Mouse (Mus musculus) thymus, postnatal 4 days (tissue): ENCODE data around the gene Krtap5-1.
"Not testable (repeated sequence)": the region's sequence is repeated elsewhere in the genome, so short reads cannot be mapped to it uniquely, and the experiment has no call there.

Experiments used
- DNase-seq: peaks from one replicate; pipeline ENCODE4 v3.0.0; 2021

Krtap5-1 gene

GRCm38 (mm10) chr7:142297018-142297417, at the start of gene Krtap5-1:
Gene Krtap5-1, minus strand, starts transcription at chr7:142297118.
- DNase-seq, result not testable (repeated sequence)

DNA sequence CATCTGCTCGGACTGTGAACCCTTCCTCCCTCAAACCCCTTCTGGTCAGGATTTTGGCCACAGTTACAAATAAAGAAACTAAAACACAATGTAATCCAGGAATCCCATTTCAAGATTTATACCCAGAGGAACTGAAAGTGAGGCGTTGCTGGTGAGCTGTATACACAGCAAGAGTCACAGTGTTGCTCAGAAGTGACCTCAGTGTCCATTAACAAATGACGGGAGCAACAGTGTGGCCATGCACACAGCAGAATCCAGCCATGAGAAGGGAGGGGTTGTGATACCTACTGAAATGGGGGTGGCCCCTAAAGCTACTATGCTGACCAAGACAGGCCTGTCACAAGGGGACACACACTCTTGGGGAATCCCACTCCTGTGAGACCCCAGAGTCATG, 45.3 kb upstream of the Krtap5-1 start:
- DNase-seq, result no peak

- DNase-seq, result peak; percentile 71
These were observed 44.8 kb upstream of the Krtap5-1 start for GRCm38 (mm10) chr7:142341564-142342246.

DNA sequence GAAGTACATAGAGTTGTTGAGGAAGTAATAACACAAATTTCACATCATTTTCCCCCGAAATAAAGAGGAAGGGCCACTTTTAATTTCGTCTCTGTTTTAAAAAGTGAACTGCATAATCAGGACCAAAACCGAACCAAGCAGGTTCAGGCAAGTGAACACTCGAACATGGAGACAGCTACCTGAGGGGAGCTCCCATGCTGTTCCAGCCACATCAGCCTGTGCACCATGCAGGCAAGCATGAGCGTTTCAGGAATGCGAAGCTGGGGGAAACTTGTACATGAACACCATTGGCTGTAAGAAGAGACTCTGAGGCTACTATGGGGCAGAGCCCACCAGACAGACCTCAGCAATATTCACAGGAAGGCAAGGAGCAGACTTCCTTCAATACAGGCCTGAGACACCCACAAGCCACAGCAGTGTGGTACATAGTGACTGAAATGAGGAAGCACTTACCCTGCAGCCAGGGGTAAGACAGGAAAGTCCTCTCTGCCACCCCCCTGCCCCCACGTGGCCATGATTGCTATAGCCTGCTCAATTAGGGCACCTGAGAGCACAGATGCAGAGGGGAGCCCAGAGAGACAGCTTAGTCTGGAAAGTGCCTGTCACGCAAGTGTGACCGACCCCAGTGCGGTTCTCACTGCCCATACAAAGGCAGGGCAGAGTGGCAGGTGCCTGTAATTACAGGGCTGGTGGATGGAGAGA, 43.5 kb upstream of the Krtap5-1 start:
- DNase-seq, result peak; percentile 78

DNA sequence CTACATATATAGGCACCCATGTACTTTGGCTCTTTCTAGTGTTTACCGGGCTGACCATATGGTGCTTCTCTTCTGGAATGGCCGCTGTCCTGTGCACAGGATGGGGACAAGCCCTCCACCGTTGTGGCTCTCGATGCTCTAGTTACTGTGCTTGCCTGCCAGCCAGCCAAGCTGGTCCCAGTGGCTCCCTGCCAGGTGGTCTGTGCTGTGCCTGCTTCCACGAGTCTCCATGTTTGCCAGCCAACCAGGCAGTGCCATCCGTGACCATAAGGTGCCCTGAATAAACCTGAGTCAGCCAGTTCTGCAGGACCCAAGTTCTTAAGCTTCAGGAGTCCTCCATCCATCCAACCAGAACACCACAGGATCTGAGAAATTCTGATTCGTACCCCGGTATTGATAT, 38.2 kb upstream of the Krtap5-1 start:
- DNase-seq, result peak; percentile 24

DNA sequence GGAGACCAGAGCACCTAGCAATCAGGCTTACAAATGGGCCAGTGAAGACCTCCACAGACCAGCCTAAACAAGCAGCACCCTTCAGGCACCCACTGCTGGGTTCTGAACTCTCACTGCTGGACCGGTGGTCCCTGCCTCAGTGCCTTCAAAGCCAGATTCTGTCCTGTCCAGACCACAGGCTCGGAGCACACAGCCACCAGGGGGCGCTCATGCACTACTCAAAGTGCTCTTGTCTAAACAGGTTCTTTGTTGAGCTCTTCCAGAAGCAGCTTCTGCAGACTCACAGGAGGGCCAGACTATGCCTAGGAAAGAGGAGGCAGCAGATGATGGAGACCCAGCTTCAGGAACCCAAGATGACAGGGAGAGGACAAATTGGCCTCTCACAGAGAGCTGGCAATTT, 37.3 kb upstream of the Krtap5-1 start:
- peak; percentile 97 for DNase-seq

DNA sequence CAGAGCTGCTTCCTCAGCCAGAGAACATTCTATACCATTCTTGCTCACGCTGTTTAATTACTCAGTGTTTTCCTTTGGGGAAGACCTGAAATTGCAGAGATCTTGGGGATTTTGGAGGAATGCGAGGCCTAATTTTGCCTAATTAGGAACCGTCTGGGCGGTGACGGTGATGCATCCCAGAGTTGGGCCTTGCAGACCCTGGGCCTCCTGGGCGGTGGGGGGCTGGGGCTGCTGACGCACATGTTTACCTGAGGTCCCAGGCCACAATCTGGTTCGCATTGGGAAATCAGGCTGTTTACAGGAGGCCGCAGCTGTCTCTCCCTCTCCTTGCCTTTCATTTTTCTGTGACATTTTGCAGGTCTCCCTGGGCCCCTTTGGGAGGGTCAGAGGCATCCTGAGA, 35.8 kb upstream of the Krtap5-1 start:
- not testable (repeated sequence) for DNase-seq

DNA sequence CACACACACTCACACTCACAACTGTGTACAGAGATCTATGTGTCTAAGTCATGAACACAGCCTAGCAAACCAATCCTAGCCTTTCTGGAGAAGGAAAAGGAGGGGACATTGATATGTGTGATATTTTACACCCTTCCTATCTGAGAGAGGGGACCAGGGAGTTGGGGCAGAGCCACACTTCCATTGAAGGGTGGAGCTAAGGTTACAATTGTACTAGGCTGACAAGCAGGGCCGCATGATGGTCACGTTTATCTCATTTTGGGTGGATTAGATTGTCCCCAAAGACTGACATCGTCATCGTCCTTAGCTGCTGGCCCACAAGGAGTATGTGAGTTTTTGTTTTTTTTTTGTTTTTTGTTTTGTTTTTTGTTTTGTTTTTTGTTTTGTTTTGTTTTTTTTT, 34.4 kb upstream of the Krtap5-1 start:
- DNase-seq, result no peak

DNA sequence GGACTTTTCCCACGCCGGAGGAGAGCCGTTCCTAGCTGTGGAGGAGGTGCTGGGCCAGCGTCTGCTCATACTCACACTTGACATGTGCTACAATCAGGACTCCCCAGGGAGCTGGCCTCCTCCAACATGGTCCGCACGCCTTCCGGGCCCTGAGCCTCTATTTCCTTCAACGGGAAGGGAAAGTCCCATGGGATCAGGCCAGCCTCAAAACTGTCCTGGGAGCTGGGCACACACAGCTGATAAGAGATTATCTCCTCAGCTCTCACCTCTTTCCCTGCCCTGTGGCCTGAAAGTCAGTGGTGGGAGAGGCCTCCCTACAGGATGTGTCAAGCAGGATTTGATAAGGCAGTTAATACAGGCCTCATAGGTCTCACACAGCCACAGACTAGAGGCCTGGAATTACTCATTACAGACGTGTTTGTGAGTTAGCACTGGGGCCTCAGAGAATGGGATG, 33.4 kb upstream of the Krtap5-1 start:
- DNase-seq, result no peak

- DNase-seq, result no peak
These were observed 31.6 kb upstream of the Krtap5-1 start for GRCm38 (mm10) chr7:142328507-142328906.

DNA sequence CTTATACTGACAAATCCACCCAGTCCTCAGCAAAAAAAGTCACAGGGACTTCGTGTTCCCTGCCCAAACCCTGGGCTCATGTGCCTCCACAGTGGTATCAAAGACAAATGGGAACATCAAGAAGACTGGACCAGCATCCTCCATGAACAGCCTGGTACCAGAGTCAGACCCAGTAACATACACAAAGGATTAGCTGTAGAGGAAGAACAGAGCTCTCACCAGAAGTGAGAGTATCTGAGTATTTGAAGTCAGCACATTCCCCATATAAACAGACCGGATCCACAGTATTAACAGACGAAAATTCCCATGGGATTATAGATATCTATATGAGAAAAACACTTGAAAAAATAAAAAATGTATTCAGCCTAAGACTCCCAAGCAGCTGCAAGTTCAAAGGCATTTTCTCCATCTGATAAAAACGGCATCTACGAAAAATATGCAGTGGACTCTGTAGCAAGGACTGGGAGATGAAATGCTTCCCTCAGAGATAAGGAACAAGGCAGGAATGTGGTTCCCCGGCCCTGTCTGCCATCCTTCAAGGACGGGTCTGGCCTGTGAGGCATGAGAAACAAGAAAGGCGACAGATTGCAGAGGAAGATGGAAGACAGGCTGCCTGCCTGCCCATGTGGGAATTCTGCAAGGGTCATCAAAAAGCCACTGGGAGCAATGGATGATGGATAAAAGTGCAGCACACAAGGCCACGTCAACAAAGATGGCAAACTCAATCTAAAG, 30.0 kb upstream of the Krtap5-1 start:
- DNase-seq, result no peak

DNA sequence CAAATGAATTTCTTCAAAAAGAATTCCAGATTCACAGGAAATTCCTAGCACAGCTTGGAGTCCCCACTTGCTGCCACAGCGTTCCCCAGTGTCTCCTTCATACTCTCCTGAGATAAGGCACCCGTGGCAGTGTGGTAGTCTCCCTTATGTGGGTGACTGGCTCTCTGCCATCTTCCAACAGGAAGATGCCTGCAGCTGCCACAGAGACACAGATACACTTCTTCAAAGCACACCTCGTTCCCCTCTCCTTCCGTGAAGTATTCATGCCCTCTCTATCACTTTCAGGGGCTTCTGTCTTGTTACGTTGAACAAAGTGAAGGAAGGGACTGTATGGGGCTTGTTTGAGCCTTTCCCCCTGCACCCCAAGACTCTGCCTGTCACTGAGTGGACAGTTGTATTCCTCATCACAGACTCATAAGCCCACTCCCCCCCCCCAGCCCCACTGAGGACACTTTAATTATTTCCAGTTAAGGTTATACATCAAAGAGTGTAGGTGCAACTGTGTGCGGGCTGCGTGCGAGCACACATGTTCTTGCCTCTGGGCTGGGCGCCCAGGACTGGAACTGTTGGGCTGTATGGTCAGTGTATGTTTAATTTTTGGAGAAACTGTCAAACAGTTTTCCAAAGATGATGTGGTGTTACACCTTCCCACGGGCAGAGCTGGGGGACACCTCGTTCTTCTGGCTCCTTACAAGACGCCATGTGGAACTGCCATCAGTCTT, 26.6 kb upstream of the Krtap5-1 start:
- DNase-seq, result peak; percentile 59

DNA sequence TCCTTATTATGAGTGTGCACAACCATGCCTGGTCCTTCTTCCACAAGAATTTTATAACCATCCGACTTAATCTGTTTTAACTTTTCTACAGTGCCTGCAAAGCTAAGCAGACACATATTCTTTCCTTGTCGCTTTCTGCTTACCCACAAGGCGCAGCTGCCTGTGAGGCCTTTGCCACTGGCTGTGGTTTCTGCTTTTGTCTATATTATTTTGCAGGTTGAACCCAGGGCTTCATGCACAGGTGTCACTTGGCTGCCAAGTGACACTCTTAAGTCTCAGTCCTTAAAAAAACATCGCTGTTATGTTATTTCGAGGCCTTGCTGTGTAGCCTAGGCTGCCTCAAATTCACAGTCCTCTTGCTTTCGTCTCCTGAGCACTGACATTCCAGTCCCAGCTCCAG, 25.7 kb upstream of the Krtap5-1 start:
- DNase-seq, result peak; percentile 65

DNA sequence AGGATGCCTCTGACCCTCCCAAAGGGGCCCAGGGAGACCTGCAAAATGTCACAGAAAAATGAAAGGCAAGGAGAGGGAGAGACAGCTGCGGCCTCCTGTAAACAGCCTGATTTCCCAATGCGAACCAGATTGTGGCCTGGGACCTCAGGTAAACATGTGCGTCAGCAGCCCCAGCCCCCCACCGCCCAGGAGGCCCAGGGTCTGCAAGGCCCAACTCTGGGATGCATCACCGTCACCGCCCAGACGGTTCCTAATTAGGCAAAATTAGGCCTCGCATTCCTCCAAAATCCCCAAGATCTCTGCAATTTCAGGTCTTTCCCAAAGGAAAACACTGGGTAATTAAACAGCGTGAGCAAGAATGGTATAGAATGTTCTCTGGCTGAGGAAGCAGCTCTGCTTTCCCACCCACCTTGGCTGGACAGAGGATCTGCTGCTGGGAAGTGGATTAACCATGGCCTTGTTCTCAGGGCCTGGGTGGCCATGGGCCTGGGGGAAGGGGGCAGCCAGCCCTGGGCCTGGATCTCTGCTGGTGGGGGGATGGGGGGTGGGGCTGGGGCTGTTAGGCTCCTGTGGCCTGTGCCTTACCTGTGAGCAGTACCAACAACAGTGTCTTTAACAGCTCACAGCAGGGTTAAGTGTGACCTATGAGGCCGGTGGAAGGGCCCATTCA, 24.9 kb upstream of the Krtap5-1 start:
- DNase-seq, result peak; percentile 38

DNA sequence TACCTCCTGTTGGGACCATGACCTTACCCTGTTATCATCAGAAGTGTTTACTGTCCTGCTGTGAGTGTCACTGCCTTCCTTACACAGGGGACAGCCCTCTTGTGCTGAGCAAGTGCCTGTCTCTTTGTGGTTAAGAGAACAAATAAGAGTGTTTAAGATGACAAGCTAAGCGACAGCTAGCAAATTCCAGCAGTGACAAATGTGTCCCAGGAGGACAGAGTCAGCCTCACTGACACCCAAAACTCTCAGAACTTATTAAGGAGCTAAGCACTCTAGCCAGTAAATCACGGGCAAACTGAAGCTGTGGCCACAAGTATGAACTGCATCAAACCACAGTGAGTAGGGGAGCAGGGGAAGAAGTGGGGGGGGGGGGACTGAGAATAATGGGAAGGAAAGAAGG, 24.0 kb upstream of the Krtap5-1 start:
- no peak for DNase-seq

GRCm38 (mm10) chr7:142319124-142319523, 22.2 kb upstream of the Krtap5-1 start:
- no peak for DNase-seq

GRCm38 (mm10) chr7:142317216-142317615, 20.3 kb upstream of the Krtap5-1 start:
- peak; percentile 41 for DNase-seq

DNA sequence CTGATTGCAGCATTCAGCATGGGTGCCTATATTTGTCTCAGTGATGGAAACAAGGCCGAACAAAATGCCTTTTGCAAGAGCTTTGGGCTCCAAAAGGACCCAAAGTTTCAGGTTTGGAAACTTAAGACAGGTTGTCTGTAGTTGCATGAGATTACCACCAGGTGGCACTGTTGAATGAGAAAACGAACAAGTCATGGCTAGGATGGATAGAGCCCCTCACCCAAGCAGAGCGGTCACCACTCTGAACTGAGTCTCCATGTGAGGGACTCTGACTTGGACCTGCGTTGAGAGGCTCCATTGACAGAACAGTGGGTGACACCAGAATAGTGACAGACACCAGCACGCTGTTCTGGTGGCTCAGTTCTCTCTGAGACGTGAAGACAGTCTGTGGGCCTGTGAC, 19.6 kb upstream of the Krtap5-1 start:
- peak; percentile 66 for DNase-seq

DNA sequence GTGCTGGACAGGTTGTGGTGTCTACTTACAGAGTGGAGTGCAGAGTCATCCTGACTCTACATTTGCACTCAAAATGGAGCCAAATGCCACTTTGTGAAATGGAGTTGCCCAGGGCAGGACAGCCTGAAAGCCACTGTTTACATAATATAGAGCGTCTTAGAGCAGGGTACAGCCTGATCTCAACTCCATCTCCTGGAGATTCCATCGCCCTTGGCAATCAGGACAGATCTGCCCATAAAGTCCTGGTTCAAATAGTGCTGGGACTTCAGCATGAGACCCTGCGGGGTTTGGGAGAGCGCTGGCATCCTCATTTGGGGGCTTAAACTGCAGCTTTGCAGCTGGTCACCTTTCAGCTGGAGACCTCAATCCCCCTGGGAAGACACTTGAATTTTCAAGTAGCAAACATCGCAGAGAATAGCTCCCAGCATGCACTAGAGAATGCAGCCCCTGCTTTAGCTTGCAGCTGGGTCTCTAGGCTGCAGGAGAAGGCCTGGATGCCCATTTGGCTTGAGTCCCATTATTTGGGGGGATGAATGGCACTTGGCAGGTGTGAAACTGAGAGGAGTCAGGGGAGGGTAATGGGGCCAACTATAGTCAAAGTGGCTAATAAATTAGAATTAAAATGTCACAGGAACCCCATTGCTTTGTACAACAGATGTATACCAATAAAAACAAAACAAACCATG, 17.8 kb upstream of the Krtap5-1 start:
- no peak for DNase-seq

DNA sequence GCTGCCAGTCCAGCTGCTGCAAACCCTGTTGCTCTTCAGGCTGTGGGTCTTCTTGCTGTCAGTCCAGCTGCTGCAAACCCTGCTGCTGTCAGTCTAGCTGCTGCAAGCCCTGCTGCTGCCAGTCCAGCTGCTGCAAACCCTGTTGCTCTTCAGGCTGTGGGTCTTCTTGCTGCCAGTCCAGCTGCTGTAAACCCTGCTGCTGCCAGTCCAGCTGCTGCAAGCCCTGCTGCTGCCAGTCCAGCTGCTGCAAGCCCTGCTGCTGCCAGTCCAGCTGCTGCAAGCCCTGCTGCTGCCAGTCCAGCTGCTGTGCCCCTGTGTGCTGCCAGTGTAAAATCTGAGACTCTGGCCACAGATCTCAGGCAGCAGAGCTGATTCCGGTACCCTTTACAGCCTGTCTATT, 7.0 kb upstream of the Krtap5-1 start:
- DNase-seq, result not testable (repeated sequence)

- DNase-seq, result no peak
These were observed 6.3 kb upstream of the Krtap5-1 start, which contains the start of gene Krtap5-4 for GRCm38 (mm10) chr7:142303249-142303648. Gene Krtap5-4, plus strand, starts transcription at chr7:142303549.

GRCm38 (mm10) chr7:142296108-142296507, 810 bp downstream of the Krtap5-1 start:
- not testable (repeated sequence) for DNase-seq
